Mouse (Mus musculus): ENCODE measurements around the gene Fancf.

Gene Fancf

GRCm38 (mm10) chr7:51862097-51862492 lies at the start of gene Fancf:
TSS of gene Fancf (minus strand) at chr7:51862267.
- peak; percentile 95 for DNase-seq (ENCODE audit: low read depth, low spot score)
- Histone ChIP-seq H3K27me3 (ENCODE audit: control insufficient read depth, insufficient read depth, low read length, poor library complexity, severe bottlenecking) (no peaks in the 10 kb centered on the region; the same call in 1 of the 2 replicates), H3K36me3 (ENCODE audit: control insufficient read depth, insufficient read depth, low read length, poor library complexity, severe bottlenecking) (no peaks in the 10 kb centered on the region)

GRCm38 (mm10) chr7:51899066-51899465 lies 37.0 kb upstream of the Fancf start:
- H3K27me3 ChIP-seq (ENCODE audit: control insufficient read depth, insufficient read depth, low read length, poor library complexity, severe bottlenecking) = no peaks in the 10 kb centered on the region
- no peak for DNase-seq (ENCODE audit: low read depth, low spot score)
- H3K36me3 ChIP-seq (ENCODE audit: control insufficient read depth, insufficient read depth, low read length, poor library complexity, severe bottlenecking) = no peaks in the 10 kb centered on the region

- no peaks in the 10 kb centered on the region for H3K36me3 ChIP-seq (ENCODE audit: control insufficient read depth, insufficient read depth, low read length, poor library complexity, severe bottlenecking)
- no peak for DNase-seq (ENCODE audit: low read depth, low spot score)
- H3K27me3 ChIP-seq (ENCODE audit: control insufficient read depth, insufficient read depth, low read length, poor library complexity, severe bottlenecking) = no peaks in the 10 kb centered on the region
Observed at GRCm38 (mm10) chr7:51894939-51895338, 32.9 kb upstream of the Fancf start.

- Histone ChIP-seq H3K27me3 (ENCODE audit: control insufficient read depth, insufficient read depth, low read length, poor library complexity, severe bottlenecking) (no peaks in the 10 kb centered on the region), H3K36me3 (ENCODE audit: control insufficient read depth, insufficient read depth, low read length, poor library complexity, severe bottlenecking) (no peaks in the 10 kb centered on the region)
- no peak for DNase-seq (ENCODE audit: low read depth, low spot score)
Observed at GRCm38 (mm10) chr7:51894133-51894801, 32.2 kb upstream of the Fancf start.

DNA sequence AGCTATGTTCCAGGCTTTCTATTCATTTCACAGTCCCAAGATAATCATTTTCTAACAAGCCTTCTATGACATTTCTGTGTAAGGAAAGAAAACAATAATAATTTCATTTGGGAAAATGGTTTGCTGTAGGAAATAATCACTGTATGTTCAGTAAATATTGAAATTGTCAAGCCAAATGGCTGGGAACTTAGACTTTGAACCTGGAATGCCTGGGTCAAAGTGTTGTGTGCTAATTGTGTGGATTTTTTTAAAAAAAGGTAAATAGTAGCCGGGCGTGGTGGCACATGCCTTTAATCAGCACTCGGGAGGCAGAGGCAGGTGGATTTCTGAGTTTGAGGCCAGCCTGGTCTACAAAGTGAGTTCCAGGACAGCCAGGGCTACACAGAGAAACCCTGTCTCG lies 30.9 kb upstream of the Fancf start:
- no peaks in the 10 kb centered on the region for H3K27me3 ChIP-seq (ENCODE audit: control insufficient read depth, insufficient read depth, low read length, poor library complexity, severe bottlenecking)
- H3K36me3 ChIP-seq (ENCODE audit: control insufficient read depth, insufficient read depth, low read length, poor library complexity, severe bottlenecking) = no peaks in the 10 kb centered on the region
- DNase-seq (ENCODE audit: low read depth, low spot score) = no peak

DNA sequence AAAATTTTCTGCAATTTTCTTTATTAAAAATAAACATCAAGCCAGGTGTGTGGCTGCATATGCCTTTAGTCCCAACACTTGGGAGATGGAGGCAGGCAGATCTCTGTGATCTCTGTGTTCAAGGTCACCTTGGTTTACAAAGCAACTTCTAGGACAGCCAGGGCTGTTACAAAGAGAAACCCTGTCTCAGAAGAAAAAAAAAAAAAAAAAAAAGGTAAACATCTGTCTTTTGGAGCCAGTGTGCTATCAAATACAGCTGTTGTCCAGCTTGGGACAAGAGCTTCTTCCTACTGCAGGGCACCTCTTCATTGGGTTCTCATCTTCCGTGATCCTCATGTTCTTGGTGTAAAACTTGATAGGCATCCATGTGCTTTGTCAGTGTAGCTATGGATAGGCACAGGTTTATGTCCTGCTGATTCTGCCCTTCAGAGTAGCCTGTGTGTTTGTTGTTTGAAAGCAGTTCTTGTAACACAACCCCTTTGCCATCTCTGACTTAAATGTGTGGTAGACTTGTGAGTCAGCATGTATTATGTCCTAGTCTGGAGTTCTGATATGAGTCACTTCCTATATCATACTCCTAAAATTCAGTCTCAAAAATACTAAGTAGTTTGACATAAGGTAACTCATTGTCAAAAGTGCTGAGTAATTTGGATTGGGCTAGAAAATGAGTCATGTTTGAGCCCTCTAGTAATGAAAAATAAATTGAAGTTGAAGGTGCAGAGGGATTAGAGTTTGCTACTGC lies 30.3 kb upstream of the Fancf start:
- H3K36me3 ChIP-seq (ENCODE audit: control insufficient read depth, insufficient read depth, low read length, poor library complexity, severe bottlenecking) = no peaks in the 10 kb centered on the region
- DNase-seq (ENCODE audit: low read depth, low spot score) = no peak
- H3K27me3 ChIP-seq (ENCODE audit: control insufficient read depth, insufficient read depth, low read length, poor library complexity, severe bottlenecking) = no peaks in the 10 kb centered on the region

DNA sequence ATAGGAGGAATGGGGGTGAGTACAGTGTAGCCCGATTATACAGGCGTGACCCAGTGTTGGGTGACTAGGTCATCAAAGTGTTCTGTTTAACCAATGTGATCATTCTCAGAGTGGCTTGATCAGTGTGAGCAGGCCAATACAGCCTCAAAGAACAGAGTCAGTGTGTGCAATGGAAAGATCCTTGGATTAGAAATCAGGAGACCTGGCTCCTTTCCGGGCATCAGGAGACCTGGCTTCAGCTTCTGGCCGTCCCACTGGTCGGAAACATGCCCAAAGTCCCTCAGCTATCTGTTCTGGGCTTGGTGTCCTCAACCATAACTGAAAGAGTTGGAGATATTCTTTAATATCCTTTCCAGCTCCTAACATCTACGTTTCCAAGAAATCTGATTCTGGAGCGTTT lies 27.5 kb upstream of the Fancf start:
- no peak for DNase-seq (ENCODE audit: low read depth, low spot score)
- H3K36me3 ChIP-seq (ENCODE audit: control insufficient read depth, insufficient read depth, low read length, poor library complexity, severe bottlenecking) = no peaks in the 10 kb centered on the region
- no peaks in the 10 kb centered on the region for H3K27me3 ChIP-seq (ENCODE audit: control insufficient read depth, insufficient read depth, low read length, poor library complexity, severe bottlenecking)

DNA sequence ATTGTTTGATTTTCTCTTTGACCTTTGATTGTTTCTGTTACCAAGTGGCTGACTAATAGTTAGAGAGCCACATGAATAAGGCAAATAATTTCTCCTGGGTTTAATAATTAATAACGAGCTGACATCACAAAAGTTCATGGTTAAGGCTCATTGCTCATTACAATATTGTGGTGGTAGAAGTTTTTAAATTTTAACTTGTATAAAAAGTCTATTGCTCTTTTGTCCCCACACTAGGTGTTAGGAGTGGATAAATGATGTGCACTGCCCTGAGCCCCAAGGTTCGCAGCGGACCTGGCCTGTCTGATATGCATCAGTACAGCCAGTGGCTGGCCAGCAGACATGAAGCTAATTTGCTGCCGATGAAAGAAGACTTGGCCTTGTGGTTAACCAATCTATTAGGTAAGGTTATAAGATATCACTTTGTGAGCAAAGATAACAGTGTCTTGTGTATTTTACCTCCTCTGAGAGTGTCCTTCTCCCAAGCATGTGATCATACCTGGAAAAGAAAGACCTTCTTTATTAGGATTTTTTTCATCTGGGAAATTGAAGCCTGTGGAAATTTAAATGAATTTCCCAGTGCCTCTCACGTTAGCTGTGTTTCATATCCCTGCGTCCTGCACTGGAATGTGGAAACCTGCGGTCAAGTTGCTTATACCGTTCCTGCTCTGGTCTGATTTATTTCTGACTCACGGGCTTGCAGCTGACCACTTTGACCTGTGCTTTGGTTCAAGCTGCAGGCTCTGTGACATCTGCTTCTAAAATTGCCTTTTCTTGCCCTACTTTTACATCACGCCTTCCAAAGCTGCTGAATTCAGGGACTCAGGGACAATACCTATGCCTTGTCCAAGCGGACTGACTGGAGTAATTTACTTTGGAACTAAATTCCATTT lies 25.9 kb upstream of the Fancf start:
- no peak for DNase-seq (ENCODE audit: low read depth, low spot score)
- H3K27me3 ChIP-seq (ENCODE audit: control insufficient read depth, insufficient read depth, low read length, poor library complexity, severe bottlenecking) = no peaks in the 10 kb centered on the region
- H3K36me3 ChIP-seq (ENCODE audit: control insufficient read depth, insufficient read depth, low read length, poor library complexity, severe bottlenecking) = no peaks in the 10 kb centered on the region

DNA sequence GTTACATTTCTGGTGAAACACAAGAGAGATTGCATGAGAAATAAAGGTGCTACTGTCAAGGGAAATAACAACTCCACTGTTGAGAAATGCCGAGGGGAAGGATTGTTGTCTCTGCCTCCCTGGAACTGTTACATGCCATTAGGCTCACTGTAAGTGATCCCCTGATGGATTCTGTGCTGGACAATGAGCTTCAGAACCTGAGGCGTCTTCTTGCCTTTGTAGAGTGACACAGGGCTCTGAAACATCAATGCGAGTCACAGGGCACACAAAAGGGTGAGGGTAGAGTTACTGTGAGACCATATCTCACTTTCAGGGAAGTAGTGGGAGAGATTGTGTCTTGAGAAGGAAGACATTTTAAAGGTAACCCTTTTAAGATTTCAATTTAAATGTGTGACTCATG lies 23.3 kb upstream of the Fancf start:
- Histone ChIP-seq H3K27me3 (ENCODE audit: control insufficient read depth, insufficient read depth, low read length, poor library complexity, severe bottlenecking) (no peaks in the 10 kb centered on the region), H3K36me3 (ENCODE audit: control insufficient read depth, insufficient read depth, low read length, poor library complexity, severe bottlenecking) (no peaks in the 10 kb centered on the region)
- no peak for DNase-seq (ENCODE audit: low read depth, low spot score)

DNA sequence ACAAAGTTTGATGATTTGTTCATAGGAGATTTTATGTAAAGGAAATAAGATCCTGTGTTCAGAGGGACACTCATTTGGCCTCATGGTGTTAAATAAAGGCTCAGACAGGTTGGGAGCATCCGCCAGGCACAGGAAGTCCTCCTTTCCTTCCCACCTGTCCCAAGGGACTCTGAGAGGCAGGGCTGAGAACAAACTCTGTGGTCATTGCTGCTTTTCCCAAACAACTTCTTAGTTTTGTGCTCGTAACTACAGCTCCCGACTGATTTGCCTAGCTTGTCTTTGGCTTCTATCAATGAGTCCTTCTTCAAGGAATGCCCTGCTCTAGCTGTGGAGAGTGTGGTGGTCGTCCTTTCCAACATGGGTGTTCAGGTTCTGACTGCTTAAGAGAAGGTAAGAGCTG lies 18.1 kb upstream of the Fancf start:
- Histone ChIP-seq H3K27me3 (ENCODE audit: control insufficient read depth, insufficient read depth, low read length, poor library complexity, severe bottlenecking) (no peaks in the 10 kb centered on the region), H3K36me3 (ENCODE audit: control insufficient read depth, insufficient read depth, low read length, poor library complexity, severe bottlenecking) (no peaks in the 10 kb centered on the region)
- DNase-seq (ENCODE audit: low read depth, low spot score) = no peak

DNA sequence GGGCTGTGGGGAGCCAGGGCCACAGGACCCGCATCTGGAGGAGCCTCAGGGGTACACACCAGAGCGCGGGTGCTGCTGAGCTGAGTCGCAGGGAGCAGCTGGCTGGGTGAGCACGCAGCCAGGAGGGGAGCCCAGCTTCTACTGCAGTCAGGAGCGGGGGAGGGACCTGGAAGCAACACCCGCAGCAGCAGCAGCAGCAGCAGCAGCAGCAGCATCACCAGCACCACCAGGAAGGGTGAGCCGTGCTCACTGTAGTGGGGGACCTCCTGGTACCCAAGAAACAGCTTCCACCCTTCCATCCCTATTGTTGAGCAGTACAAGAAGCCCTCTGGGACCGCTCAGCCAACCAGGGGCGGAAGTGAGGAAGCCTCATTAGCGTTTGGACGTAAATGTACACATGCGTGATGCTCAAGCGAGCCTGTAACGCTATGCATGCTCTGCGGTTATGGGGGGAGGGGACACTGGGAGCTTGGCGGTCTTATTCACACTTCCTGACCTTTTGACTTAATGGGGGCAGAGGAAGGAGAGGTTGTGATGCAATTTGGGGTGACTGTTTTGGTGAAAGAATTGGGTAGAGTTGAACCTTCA lies 17.2 kb upstream of the Fancf start:
- peak; percentile 67 for DNase-seq (ENCODE audit: low read depth, low spot score)
- Histone ChIP-seq H3K36me3 (ENCODE audit: control insufficient read depth, insufficient read depth, low read length, poor library complexity, severe bottlenecking) (no peaks in the 10 kb centered on the region), H3K27me3 (ENCODE audit: control insufficient read depth, insufficient read depth, low read length, poor library complexity, severe bottlenecking) (no peaks in the 10 kb centered on the region)

DNA sequence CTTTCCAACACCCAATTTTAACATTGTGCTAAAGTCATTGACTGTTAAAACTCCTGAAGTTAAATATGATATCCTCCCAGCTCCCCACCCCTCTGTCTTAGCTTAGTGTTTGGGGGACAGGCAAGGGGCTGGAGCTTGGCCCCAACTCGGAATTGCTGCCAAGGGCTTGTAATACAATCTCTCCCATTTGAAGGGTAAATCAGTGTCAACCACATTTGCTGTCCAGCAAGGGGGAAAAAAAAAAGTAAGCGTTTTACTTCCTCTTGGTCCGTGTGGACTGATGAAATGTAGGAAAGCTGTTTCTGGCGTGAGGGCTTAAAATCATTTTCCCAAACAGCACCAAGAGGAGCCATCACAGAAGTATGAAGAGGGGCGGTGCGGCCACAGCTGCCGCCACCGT lies 16.7 kb upstream of the Fancf start:
- H3K27me3 ChIP-seq (ENCODE audit: control insufficient read depth, insufficient read depth, low read length, poor library complexity, severe bottlenecking) = no peaks in the 10 kb centered on the region
- DNase-seq (ENCODE audit: low read depth, low spot score) = no peak
- no peaks in the 10 kb centered on the region for H3K36me3 ChIP-seq (ENCODE audit: control insufficient read depth, insufficient read depth, low read length, poor library complexity, severe bottlenecking)

GRCm38 (mm10) chr7:51876316-51876715 lies 14.2 kb upstream of the Fancf start:
- H3K36me3 ChIP-seq (ENCODE audit: control insufficient read depth, insufficient read depth, low read length, poor library complexity, severe bottlenecking) = no peaks in the 10 kb centered on the region
- DNase-seq (ENCODE audit: low read depth, low spot score) = no peak
- H3K27me3 ChIP-seq (ENCODE audit: control insufficient read depth, insufficient read depth, low read length, poor library complexity, severe bottlenecking) = no peaks in the 10 kb centered on the region

DNA sequence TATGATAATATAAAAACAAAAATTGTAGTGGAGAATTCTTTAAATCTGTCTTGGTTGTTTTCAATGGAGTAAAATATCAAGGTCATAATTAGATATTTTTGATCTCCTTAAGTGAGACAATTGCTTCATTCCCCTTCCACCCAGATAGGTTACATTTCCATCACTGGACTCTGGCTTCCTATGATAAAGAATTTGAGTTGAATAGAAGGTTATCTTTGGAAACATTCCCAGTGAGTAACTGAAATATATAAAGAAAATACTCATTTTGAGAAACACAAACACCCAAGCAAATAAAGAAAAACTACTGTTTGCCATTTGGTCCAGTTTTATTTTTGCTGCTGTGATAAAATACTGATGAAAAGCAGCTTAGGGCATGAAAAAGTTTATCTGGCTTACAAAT lies 10.5 kb upstream of the Fancf start:
- Histone ChIP-seq H3K36me3 (ENCODE audit: control insufficient read depth, insufficient read depth, low read length, poor library complexity, severe bottlenecking) (no peaks in the 10 kb centered on the region), H3K27me3 (ENCODE audit: control insufficient read depth, insufficient read depth, low read length, poor library complexity, severe bottlenecking) (no peaks in the 10 kb centered on the region)
- DNase-seq (ENCODE audit: low read depth, low spot score) = no peak

DNA sequence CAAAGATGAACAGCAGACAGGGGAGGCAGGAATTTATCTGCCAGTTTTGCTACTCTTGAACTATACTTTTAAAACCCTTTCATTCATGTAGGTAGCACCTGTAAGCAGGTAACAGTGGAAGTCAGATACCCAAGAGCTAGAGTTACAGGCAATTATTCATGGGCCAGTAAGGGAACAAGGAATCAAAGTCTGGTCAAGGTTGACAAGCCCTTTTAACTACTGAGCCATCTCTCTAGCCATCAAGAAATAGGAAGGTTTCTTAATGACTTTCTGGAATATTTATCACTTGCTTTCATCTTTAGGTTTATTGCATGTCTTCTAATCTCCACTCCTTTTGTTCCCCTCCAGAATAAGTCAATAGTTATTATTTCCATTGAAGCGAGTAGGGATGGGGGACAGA lies 10.0 kb upstream of the Fancf start:
- Histone ChIP-seq H3K36me3 (ENCODE audit: control insufficient read depth, insufficient read depth, low read length, poor library complexity, severe bottlenecking) (no peaks in the 10 kb centered on the region), H3K27me3 (ENCODE audit: control insufficient read depth, insufficient read depth, low read length, poor library complexity, severe bottlenecking) (no peaks in the 10 kb centered on the region)
- DNase-seq (ENCODE audit: low read depth, low spot score) = no peak
